Mouse (Mus musculus): ENCODE measurements around the gene Efna5.
A peak's percentile ranks its signal among the peaks of the same experiment; 100 is the strongest.

Gene Efna5

GRCm38 (mm10) chr17:62881176-62881790 is at the start of gene Efna5:
Gene Efna5, minus strand, starts transcription at chr17:62881317.
- DNase-seq: peak; percentile 77

GRCm38 (mm10) chr17:62915304-62915703 is 34.2 kb upstream of the Efna5 start:
- DNase-seq: no peak

GRCm38 (mm10) chr17:62905692-62906445 is 24.8 kb upstream of the Efna5 start:
- no peak for DNase-seq

GRCm38 (mm10) chr17:62899066-62899465 is 17.9 kb upstream of the Efna5 start:
- DNase-seq: no peak

GRCm38 (mm10) chr17:62889991-62890390 is 8.9 kb upstream of the Efna5 start:
- no peak for DNase-seq

GRCm38 (mm10) chr17:62884129-62884506 is 3.0 kb upstream of the Efna5 start:
- DNase-seq: peak; percentile 92

- DNase-seq: peak; percentile 70
These were observed 2.5 kb upstream of the Efna5 start for GRCm38 (mm10) chr17:62883476-62884128.

GRCm38 (mm10) chr17:62882726-62883475 is 1.8 kb upstream of the Efna5 start:
- peak; percentile 95 for DNase-seq

- peak; percentile 81 for DNase-seq
These were observed 941 bp upstream of the Efna5 start for GRCm38 (mm10) chr17:62881791-62882725.

GRCm38 (mm10) chr17:62880311-62881175 is 574 bp downstream of the Efna5 start:
- peak; percentile 83 for DNase-seq

GRCm38 (mm10) chr17:62879526-62880310 is 1.4 kb downstream of the Efna5 start:
- peak; percentile 78 for DNase-seq

GRCm38 (mm10) chr17:62875727-62876126 is 5.4 kb downstream of the Efna5 start:
- DNase-seq: peak; percentile 48

GRCm38 (mm10) chr17:62871928-62872327 is 9.2 kb downstream of the Efna5 start:
- peak; percentile 41 for DNase-seq

- no peak for DNase-seq
These were observed 9.9 kb downstream of the Efna5 start for GRCm38 (mm10) chr17:62871191-62871590.

GRCm38 (mm10) chr17:62870446-62870845 is 10.7 kb downstream of the Efna5 start:
- no peak for DNase-seq

GRCm38 (mm10) chr17:62864966-62865365 is 16.2 kb downstream of the Efna5 start:
- DNase-seq: no peak

- no peak for DNase-seq
These were observed 18.1 kb downstream of the Efna5 start for GRCm38 (mm10) chr17:62863004-62863403.

GRCm38 (mm10) chr17:62862298-62862999 is 18.7 kb downstream of the Efna5 start:
- peak; percentile 71 for DNase-seq

GRCm38 (mm10) chr17:62857275-62857674 is 23.8 kb downstream of the Efna5 start:
- DNase-seq: no peak

All from embryo, embryonic 11 days (tissue).